Mouse (Mus musculus) megakaryocyte progenitor cell, adult 5-6 weeks (primary cell): ENCODE measurements around the gene Lrrc38. TPM values are rescaled to one million over a fixed set of nuclear protein-coding genes. Genes with fewer than 3 reads are reported as not detected.

Experiments used
- total RNA-seq, 2 experiments: library from RNA; stranded (forward) in 1 of 2; stranded (reverse) in 1 of 2; fragments of 157-497, 149-512 nt in 1 of 2; fragments of 200-1000 nt in 1 of 2; gene quantifications; 2 replicates each; pipeline versions ENCODE4 v1.2.3 to v1.2.4; 2015 to 2017

The Lrrc38 gene
- total RNA-seq, 2 experiments from 2014 or later = not detected

Other genes with a start within 250 kb of the Lrrc38 start
- gene Prdm2, start 136.8 kb upstream of the Lrrc38 start, total RNA-seq (2015) = 16.1 and 16.5 TPM in 2 replicates
- gene Prdm2, start 136.8 kb upstream of the Lrrc38 start, total RNA-seq (2017) = 9.5 and 12.5 TPM in 2 replicates
- gene Pdpn, start 50.2 kb upstream of the Lrrc38 start, total RNA-seq (2015) = not detected in 2 replicates
- gene Pdpn, start 50.2 kb upstream of the Lrrc38 start, total RNA-seq (2017) = not detected in 2 replicates
- gene Pramel1, start 44.7 kb downstream of the Lrrc38 start, total RNA-seq (2015) = not detected in 2 replicates
- not detected in 2 replicates for gene Pramel1, start 44.7 kb downstream of the Lrrc38 start, total RNA-seq (2017)
- gene Pramef8, start 62.7 kb downstream of the Lrrc38 start, total RNA-seq (2015) = 7.5 and 10.1 TPM in 2 replicates
- 7.7 and 10.2 TPM in 2 replicates for gene Pramef8, start 62.7 kb downstream of the Lrrc38 start, total RNA-seq (2017)
- not detected in 2 replicates for gene Oog4, start 100.6 kb downstream of the Lrrc38 start, total RNA-seq (2015)
- gene Oog4, start 100.6 kb downstream of the Lrrc38 start, total RNA-seq (2017) = not detected in 2 replicates
- not detected in 2 replicates for gene Gm13043, start 161.6 kb downstream of the Lrrc38 start, total RNA-seq (2015)
- not detected in 2 replicates for gene Gm13043, start 161.6 kb downstream of the Lrrc38 start, total RNA-seq (2017)
- not detected in 2 replicates for gene Gm13040, start 186.2 kb downstream of the Lrrc38 start, total RNA-seq (2015)
- gene Gm13040, start 186.2 kb downstream of the Lrrc38 start, total RNA-seq (2017) = not detected in 2 replicates
- gene BC080695, start 201.9 kb downstream of the Lrrc38 start, total RNA-seq (2015) = not detected in 2 replicates
- gene BC080695, start 201.9 kb downstream of the Lrrc38 start, total RNA-seq (2017) = not detected in 2 replicates
- not detected in 2 replicates for gene Gm13057, start 202.0 kb downstream of the Lrrc38 start, total RNA-seq (2015)
- not detected in 2 replicates for gene Gm13057, start 202.0 kb downstream of the Lrrc38 start, total RNA-seq (2017)